Mouse (Mus musculus) intestine, postnatal 0 days (tissue): ENCODE data around the gene Tead2. TPM values are rescaled to one million over a fixed set of nuclear protein-coding genes. Genes with fewer than 3 reads are reported as not detected.

ENCODE experiments used
- ATAC-seq: fragments of 200-750 bp; cut with Nextera tagmentation; 2 replicates; pipeline ENCODE4 v1.8.0; 2017; ENCODE audit warnings: mild to moderate bottlenecking, moderate TSS enrichment, moderate library complexity
- H3K27ac ChIP-seq: fragments of 300-500 bp; sonication (generic); 2 replicates; pipeline ENCODE4 v1.5.1; 2014; ENCODE audit warnings: mild to moderate bottlenecking, low read depth, low read length, moderate library complexity
- H3K27me3 ChIP-seq: fragments of 300-500 bp; sonication (generic); replicated peaks from 2 replicates; pipeline ENCODE4 v1.6.1; 2014; ENCODE audit warnings: low read length, mixed read lengths; ENCODE audit not compliant: control insufficient read depth, insufficient read depth
- H3K36me3 ChIP-seq: fragments of 300-500 bp; sonication (generic); 2 replicates; pipeline ENCODE4 v1.6.1; 2014; ENCODE audit warnings: mild to moderate bottlenecking, moderate library complexity; ENCODE audit not compliant: control insufficient read depth, insufficient read depth
- H3K4me1 ChIP-seq: fragments of 300-500 bp; sonication (generic); replicated peaks from 2 replicates; pipeline ENCODE4 v1.6.1; 2014; ENCODE audit warnings: antibody characterized with exemption, low read length, mixed read lengths; ENCODE audit not compliant: control insufficient read depth, insufficient read depth
- H3K4me2 ChIP-seq: fragments of 300-500 bp; sonication (generic); replicated peaks from 2 replicates; pipeline ENCODE4 v1.6.1; 2014; ENCODE audit warnings: low read depth, mild to moderate bottlenecking, moderate library complexity
- H3K4me3 ChIP-seq: fragments of 300-500 bp; sonication (generic); 2 replicates; pipeline ENCODE4 v1.5.1; 2014; ENCODE audit warnings: low read depth, low read length
- H3K9ac ChIP-seq: fragments of 300-500 bp; sonication (generic); 2 replicates; pipeline ENCODE4 v1.6.1; 2014; ENCODE audit warnings: mild to moderate bottlenecking, low read depth, low read length
- H3K9me3 ChIP-seq: fragments of 300-500 bp; sonication (generic); 2 replicates; pipeline ENCODE4 v1.6.1; 2016; ENCODE audit warnings: mixed run types; ENCODE audit not compliant: control insufficient read depth
- CTCF ChIP-seq: sonication (generic); IDR thresholded peaks from 2 replicates; pipeline ENCODE4 v1.5.1; 2016; ENCODE audit warnings: low read depth, mild to moderate bottlenecking, control low read depth, antibody characterized with exemption, moderate library complexity
- WGBS: fragments of 180-500 bp; shearing (Covaris S2); extraction: QIAGEN DNeasy Blood & Tissue Kit; methylation state at CpG from one replicate; pipeline ENCODE4 v1.1.7; 2014; 5-methylcytosine and 5-hydroxymethylcytosine counted together
- polyA plus RNA-seq: library from polyadenylated mRNA; unstranded; fragments of >200 nt; fragmentation: Nextera tagmentation; extraction: Ambion mirVana; gene quantifications from 2 replicates; pipeline ENCODE4 v1.2.1, GENCODE M21; 2015

Gene Tead2
- polyA plus RNA-seq, 1 experiment from 2014 or later: 20.8 TPM

- Histone ChIP-seq H3K36me3 (no peaks in the 10 kb centered on the region), H3K27me3 (0 out of 2 replicates have a peak, but pooled peaks cover 5% of the 10 kb centered on the region), H3K27ac (no peak overlapping the region), H3K9me3 (no peaks in the 10 kb centered on the region), H3K4me2 (no peak overlapping the region), H3K4me3 (no peak overlapping the region), H3K9ac (no peak overlapping the region), H3K4me1 (no peaks in the 10 kb centered on the region)
- TF ChIP-seq CTCF: no peak
- ATAC-seq: no peak
- WGBS: 57% methylated on average over 11 of the region's 11 CpGs
Measured at GRCm38 (mm10) chr7:45257063-45257840, 41.7 kb downstream of the Tead2 start.

- 0 out of 2 replicates have a peak, but pooled peaks cover 5% of the 10 kb centered on the region for H3K27me3 ChIP-seq
- ATAC-seq: no peak
- no peak overlapping the region for H3K4me3 ChIP-seq
- no peaks in the 10 kb centered on the region for H3K36me3 ChIP-seq
- H3K9ac ChIP-seq: no peak overlapping the region
- no peaks in the 10 kb centered on the region for H3K9me3 ChIP-seq
- no peak for TF ChIP-seq CTCF
- no peaks in the 10 kb centered on the region for H3K4me1 ChIP-seq
- WGBS: 86% methylated on average over 8 of the region's 8 CpGs
- H3K4me2 ChIP-seq: no peak overlapping the region
- H3K27ac ChIP-seq: no peak overlapping the region
Measured at GRCm38 (mm10) chr7:45259281-45259680, 43.7 kb downstream of the Tead2 start.

- Histone ChIP-seq H3K4me1 (no peaks in the 10 kb centered on the region), H3K9ac (no peak overlapping the region), H3K27me3 (0 out of 2 replicates have a peak, but pooled peaks cover 5% of the 10 kb centered on the region), H3K4me2 (no peak overlapping the region), H3K36me3 (no peaks in the 10 kb centered on the region), H3K27ac (no peak overlapping the region), H3K9me3 (no peaks in the 10 kb centered on the region), H3K4me3 (no peak overlapping the region)
- TF ChIP-seq CTCF: no peak
- 52% methylated on average over 7 of the region's 7 CpGs for WGBS
- no peak for ATAC-seq
Measured at GRCm38 (mm10) chr7:45262266-45262665, 46.7 kb downstream of the Tead2 start.

- TF ChIP-seq CTCF: no peak
- 72% methylated on average over 7 of the region's 7 CpGs for WGBS
- H3K27me3 ChIP-seq: peaks cover 10% of the 10 kb centered on the region
Measured at GRCm38 (mm10) chr7:45263006-45263607, 47.6 kb downstream of the Tead2 start.

GRCm38 (mm10) chr7:45264348-45264747 is 48.8 kb downstream of the Tead2 start:
- Histone ChIP-seq H3K27me3 (peaks cover 11% of the 10 kb centered on the region), H3K4me2 (no peak overlapping the region), H3K9me3 (no peaks in the 10 kb centered on the region), H3K4me1 (no peaks in the 10 kb centered on the region), H3K36me3 (no peaks in the 10 kb centered on the region), H3K27ac (no peak overlapping the region), H3K4me3 (no peak overlapping the region), H3K9ac (no peak overlapping the region)
- ATAC-seq: no peak
- WGBS: 66% methylated on average over 3 of the region's 3 CpGs
- TF ChIP-seq CTCF: peak; percentile 60

More at GRCm38 (mm10) chr7:45263006-45263607, 47.6 kb downstream of the Tead2 start:
- Histone ChIP-seq H3K27ac (no peak overlapping the region), H3K4me3 (no peak overlapping the region), H3K4me1 (no peaks in the 10 kb centered on the region), H3K9ac (no peak overlapping the region), H3K4me2 (no peak overlapping the region), H3K9me3 (no peaks in the 10 kb centered on the region), H3K36me3 (no peaks in the 10 kb centered on the region)
- ATAC-seq: no peak

GRCm38 (mm10) chr7:45265518-45265917 is 50.0 kb downstream of the Tead2 start:
- Histone ChIP-seq H3K4me2 (no peak overlapping the region), H3K4me3 (no peak overlapping the region), H3K9me3 (no peaks in the 10 kb centered on the region), H3K27me3 (peaks cover 7% of the 10 kb centered on the region), H3K36me3 (no peaks in the 10 kb centered on the region), H3K4me1 (no peaks in the 10 kb centered on the region), H3K9ac (no peak overlapping the region), H3K27ac (no peak overlapping the region)
- no peak for TF ChIP-seq CTCF
- WGBS: 76% methylated on average over 1 of the region's 1 CpGs
- ATAC-seq: no peak
